Mouse (Mus musculus) thymus, adult 2 months (tissue): ENCODE data around the gene Erc1.

Experiments used
- CTCF ChIP-seq: fragments of 200-500 bp; IDR thresholded peaks from 2 replicates; pipeline ENCODE4 v1.5.1; 2012; ENCODE audit warnings: mild to moderate bottlenecking, control low read depth, low read length, moderate library complexity, borderline replicate concordance; ENCODE audit not compliant: control insufficient read depth, poor library complexity, insufficient read depth; ENCODE audit errors: extremely low read depth
- POLR2A ChIP-seq: fragments of 200-500 bp; IDR thresholded peaks from 2 replicates; pipeline ENCODE4 v1.6.1; 2012; ENCODE audit warnings: mild to moderate bottlenecking, low read length, control low read depth, moderate library complexity; ENCODE audit not compliant: control insufficient read depth, poor library complexity, insufficient read depth; ENCODE audit errors: extremely low read depth

- no peak for TF ChIP-seq CTCF
- no peak for TF ChIP-seq POLR2A
Measured at GRCm38 (mm10) chr6:119768778-119769177, 79.2 kb downstream of the Erc1 start.
